Mouse (Mus musculus) C2C12 (cell line): ENCODE results near the gene Myb. TPM values are rescaled to one million over a fixed set of nuclear protein-coding genes. Genes with fewer than 3 reads are reported as not detected.

Experiments
- H3K27me3 ChIP-seq: one replicate; pipeline ENCODE4 v1.6.1; 2011; ENCODE audit not compliant: control insufficient read depth, insufficient read depth, insufficient read length
- H3K36me3 ChIP-seq: one replicate; pipeline ENCODE4 v1.6.1; 2011; ENCODE audit not compliant: control insufficient read depth, insufficient read depth
- H3K4me3 ChIP-seq: one replicate; pipeline ENCODE4 v1.5.1; 2011; ENCODE audit warnings: mild to moderate bottlenecking, control low read depth; ENCODE audit not compliant: poor library complexity, insufficient read depth, severe bottlenecking
- H3K79me2 ChIP-seq: one replicate; pipeline ENCODE4 v1.6.1; 2011; ENCODE audit not compliant: control insufficient read depth, insufficient read depth
- H3K79me3 ChIP-seq: one replicate; pipeline ENCODE4 v1.6.1; 2011; ENCODE audit warnings: low read depth, control low read depth
- H3ac ChIP-seq: one replicate; pipeline ENCODE3; 2011; ENCODE audit warnings: low read depth; ENCODE audit not compliant: control insufficient read depth, insufficient read length
- CEBPB ChIP-seq: IDR thresholded peaks from one replicate; pipeline ENCODE4 v1.6.1; 2011; ENCODE audit warnings: low read depth, mild to moderate bottlenecking, control low read depth, moderate library complexity
- CTCF ChIP-seq: IDR thresholded peaks from one replicate; pipeline ENCODE4 v1.5.1; 2011; ENCODE audit not compliant: control insufficient read depth, insufficient read depth, insufficient read length
- FOSL1 ChIP-seq: IDR thresholded peaks from one replicate; pipeline ENCODE4 v1.8.0; 2011; ENCODE audit warnings: mild to moderate bottlenecking, low read length; ENCODE audit not compliant: poor library complexity, insufficient read depth, severe bottlenecking
- MAX ChIP-seq: IDR thresholded peaks from one replicate; pipeline ENCODE4 v1.6.1; 2011; ENCODE audit warnings: mild to moderate bottlenecking, control low read depth
- MYOD1 ChIP-seq: IDR thresholded peaks from one replicate; pipeline ENCODE4 v1.6.1; 2011; ENCODE audit warnings: low read depth; ENCODE audit not compliant: control insufficient read depth, insufficient read length
- MYOG ChIP-seq: IDR thresholded peaks from one replicate; pipeline ENCODE4 v1.6.1; 2011; ENCODE audit not compliant: control insufficient read depth, insufficient read length; ENCODE audit errors: extremely low read depth
- USF1 ChIP-seq: IDR thresholded peaks from one replicate; pipeline ENCODE4 v1.6.1; 2011; ENCODE audit warnings: low read depth, mild to moderate bottlenecking, control low read depth, moderate library complexity
- polyA plus RNA-seq: library from polyadenylated mRNA; unstranded; fragments of >200 nt; fragmentation: generic; extraction: Trizol; gene quantifications from one replicate; pipeline ENCODE4 v1.2.1, GENCODE M21; 2012; ENCODE audit warnings: missing spikeins

Gene Myb
- polyA plus RNA-seq, 1 experiment, result 0.47 TPM

DNA sequence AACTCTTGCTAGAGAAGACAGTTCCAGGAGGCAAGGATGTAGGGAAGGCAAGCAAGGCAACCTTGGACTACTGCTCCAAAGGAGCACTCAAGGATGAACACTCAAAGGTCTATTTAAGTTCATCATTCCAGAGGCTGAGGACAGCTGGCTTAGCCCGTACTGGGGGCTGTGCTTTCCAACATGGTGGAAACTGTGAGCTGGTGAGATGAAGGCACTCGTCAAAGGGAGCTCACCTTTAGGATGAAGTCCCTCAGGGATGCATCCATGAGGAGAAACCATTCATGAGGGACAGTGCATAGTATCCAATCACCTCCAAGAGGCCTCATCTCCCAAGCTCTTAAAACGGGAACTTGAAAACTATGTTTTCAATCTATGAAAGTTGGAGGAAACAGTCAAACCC is 42.7 kb upstream of the Myb start:
- Histone ChIP-seq H3ac (no peak overlapping the region), H3K27me3 (peaks cover 4% of the 10 kb centered on the region), H3K79me3 (no peaks in the 10 kb centered on the region), H3K36me3 (no peaks in the 10 kb centered on the region), H3K4me3 (no peak overlapping the region), H3K79me2 (no peaks in the 10 kb centered on the region)
- TF ChIP-seq MYOD1 (no peak), MAX (no peak), CEBPB (no peak), FOSL1 (no peak), USF1 (no peak), MYOG (no peak), CTCF (no peak)

DNA sequence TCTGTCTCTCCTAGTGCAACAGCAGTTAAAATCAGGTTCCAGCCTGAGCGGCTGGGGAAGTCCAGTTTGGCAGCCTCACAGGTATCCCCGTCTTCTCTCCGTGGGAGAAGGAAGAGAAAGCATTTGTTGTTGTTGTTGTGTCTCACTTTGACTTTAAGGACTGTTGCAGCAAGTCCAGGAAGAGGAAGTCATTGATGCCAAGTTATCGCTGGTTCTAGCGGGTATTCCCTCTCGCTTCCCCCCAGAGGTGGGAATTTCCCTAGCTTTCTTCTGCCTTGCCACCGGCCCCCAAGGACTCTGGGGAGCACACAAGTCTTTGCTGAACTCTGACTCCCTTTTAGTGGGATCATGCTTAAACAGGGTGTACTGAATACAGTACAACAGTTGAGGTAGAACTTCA is 40.0 kb upstream of the Myb start:
- H3K4me3 ChIP-seq, result no peak overlapping the region
- H3K27me3 ChIP-seq, result peaks cover 8% of the 10 kb centered on the region
- no peaks in the 10 kb centered on the region for H3K79me3 ChIP-seq
- H3ac ChIP-seq, result no peak overlapping the region
- no peaks in the 10 kb centered on the region for H3K79me2 ChIP-seq
- TF ChIP-seq MYOG (no peak), USF1 (no peak)
- H3K36me3 ChIP-seq, result no peaks in the 10 kb centered on the region

DNA sequence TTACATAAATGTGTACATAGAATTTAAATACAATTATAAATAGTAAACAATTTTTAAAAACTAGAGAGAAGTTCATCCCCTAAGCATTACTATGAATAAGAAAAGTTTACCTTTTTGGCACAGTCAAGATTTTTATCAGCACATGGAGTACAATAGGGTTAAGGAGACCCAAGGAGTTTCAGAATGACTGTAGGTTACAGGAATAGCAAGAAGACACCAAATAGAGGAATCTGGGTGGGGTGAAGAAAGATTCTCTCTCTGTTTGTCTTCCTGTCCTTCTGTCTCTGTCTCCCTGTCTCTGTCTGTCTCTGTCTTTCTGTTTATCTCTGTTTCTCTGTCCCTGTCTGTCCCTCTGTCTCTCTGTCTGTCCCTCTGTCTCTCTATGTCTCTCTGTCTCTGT is 39.5 kb upstream of the Myb start:
- Histone ChIP-seq H3K4me3 (no peak overlapping the region), H3K79me3 (no peaks in the 10 kb centered on the region), H3K36me3 (no peaks in the 10 kb centered on the region), H3K79me2 (no peaks in the 10 kb centered on the region), H3ac (no peak overlapping the region), H3K27me3 (peaks cover 9% of the 10 kb centered on the region)
- TF ChIP-seq CEBPB (no peak), CTCF (no peak), USF1 (no peak)

DNA sequence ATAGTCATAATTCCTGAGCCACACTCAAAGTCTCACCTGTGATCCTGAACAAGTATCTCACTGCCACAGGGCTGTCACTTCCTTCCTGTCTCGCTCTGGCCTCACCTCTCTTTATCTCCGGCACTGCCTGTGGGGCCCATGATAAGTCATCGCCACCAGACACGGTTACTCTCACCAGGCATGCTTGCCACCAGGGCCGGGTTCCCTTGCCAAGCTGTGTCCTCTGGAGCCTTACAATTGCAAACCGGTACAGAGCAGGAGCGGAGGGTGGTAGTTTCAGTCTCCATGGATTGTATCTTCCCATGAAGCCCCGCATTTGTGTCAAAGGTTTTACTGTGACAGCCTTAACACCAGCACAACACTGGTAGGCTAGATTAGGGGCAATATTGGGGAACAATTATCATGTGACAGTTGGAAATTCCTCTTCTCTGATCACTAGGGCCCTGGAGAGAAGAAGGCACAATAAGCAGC is 35.9 kb upstream of the Myb start:
- Histone ChIP-seq H3K79me2 (no peaks in the 10 kb centered on the region), H3K36me3 (no peaks in the 10 kb centered on the region), H3ac (no peak overlapping the region), H3K27me3 (peaks cover 17% of the 10 kb centered on the region), H3K4me3 (no peak overlapping the region), H3K79me3 (no peaks in the 10 kb centered on the region)
- no peak for TF ChIP-seq CEBPB
- no peak for TF ChIP-seq MYOG
- TF ChIP-seq MYOD1, result no peak
- no peak for TF ChIP-seq CTCF
- no peak for TF ChIP-seq MAX
- no peak for TF ChIP-seq FOSL1
- no peak for TF ChIP-seq USF1

DNA sequence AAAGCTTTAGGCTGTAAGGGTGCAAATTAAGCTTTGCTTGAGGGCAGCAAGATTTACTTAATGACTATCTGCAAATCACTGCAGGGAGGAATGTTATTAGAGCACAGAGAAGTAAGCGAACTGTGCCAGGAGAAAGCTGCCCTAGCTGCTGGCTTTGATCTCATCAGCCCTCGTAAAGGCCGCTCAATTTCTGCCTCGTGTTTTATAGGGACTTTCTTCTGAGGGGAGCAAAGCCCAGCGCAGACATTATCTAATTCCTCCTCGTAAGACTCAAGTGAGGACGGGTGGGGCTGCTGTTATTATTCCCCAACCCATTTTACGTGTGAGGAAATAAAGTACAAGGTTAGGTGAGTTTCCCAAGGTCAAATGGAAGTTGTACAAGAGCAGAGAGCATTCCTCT is 34.8 kb upstream of the Myb start:
- TF ChIP-seq CTCF (no peak), MYOD1 (no peak), FOSL1 (no peak), USF1 (no peak)
- Histone ChIP-seq H3ac (no peak overlapping the region), H3K36me3 (no peaks in the 10 kb centered on the region), H3K79me2 (no peaks in the 10 kb centered on the region), H3K79me3 (no peaks in the 10 kb centered on the region), H3K4me3 (no peak overlapping the region), H3K27me3 (peaks cover 17% of the 10 kb centered on the region)

DNA sequence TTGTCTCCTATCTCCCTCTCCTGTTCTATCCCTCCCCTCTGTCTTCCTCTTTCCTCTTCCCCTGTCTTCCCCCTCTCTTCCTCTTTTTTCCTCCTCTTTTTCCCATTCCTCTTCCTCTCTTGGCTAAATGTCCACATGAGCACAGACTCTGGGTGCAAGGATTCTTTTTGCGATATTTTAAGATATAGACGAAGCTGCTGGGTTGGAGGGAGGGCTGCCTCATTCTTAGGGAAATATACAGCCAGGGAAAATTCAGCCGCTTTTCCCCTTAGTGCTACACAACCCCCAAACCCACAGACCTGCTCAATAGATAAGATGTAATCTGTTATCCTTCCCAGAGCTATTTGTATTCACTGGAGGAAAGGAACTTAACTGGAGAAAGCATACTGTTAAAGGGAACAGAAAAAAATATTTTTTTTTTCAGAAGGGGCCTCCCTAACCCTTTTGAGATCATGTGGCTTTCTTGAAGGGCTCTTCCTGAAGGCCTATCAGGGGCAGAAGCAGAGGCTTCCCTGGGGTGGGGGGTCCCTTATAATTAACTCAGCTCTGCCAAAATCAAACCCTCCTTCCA is 33.2 kb upstream of the Myb start:
- Histone ChIP-seq H3K79me3 (no peaks in the 10 kb centered on the region), H3ac (no peak overlapping the region)

More for the DNA sequence above, 33.2 kb upstream of the Myb start:
- Histone ChIP-seq H3K4me3 (no peak overlapping the region), H3K36me3 (no peaks in the 10 kb centered on the region), H3K79me2 (no peaks in the 10 kb centered on the region), H3K27me3 (peaks cover 17% of the 10 kb centered on the region)
- TF ChIP-seq MAX (no peak), MYOG (no peak), FOSL1 (no peak)
